Comparison of ENCODE assay signal across 27 mouse cellular contexts in genomic region chr7:97094241-97094640, GRCm38 (mm10). TPM values are rescaled to one million over a fixed set of nuclear protein-coding genes. Genes with fewer than 3 reads are reported as not detected.
A peak's percentile ranks its signal among the peaks of the same experiment; 100 is the strongest.
DNase-seq lines count a peak whose midpoint lies in the region; ATAC-seq and TF ChIP-seq lines count a peak whose summit lies in the region.
"Had no signal": no experiment of that assay in that cellular context is flagged by ENCODE, and none has a peak within 500 bp of the region (broad histone marks: within the 10 kb centered on the region; RNA-seq: fewer than 3 reads in every experiment).

No protein-coding gene starts in this region.

- peaks cover 16% of the 10 kb centered on the region for H3K36me3 ChIP-seq in G1E (replicated peaks)
- H3K36me3 ChIP-seq: embryonic facial prominence, embryonic 10.5 days; embryonic facial prominence, embryonic 12.5 days; forebrain, embryonic 10.5 days; forebrain, embryonic 12.5 days had no signal

- H3K27me3 ChIP-seq in G1E (ENCODE audit: insufficient read depth, low read length) = no peaks in the 10 kb centered on the region
- H3K27me3 ChIP-seq: CH12.LX; embryonic facial prominence, embryonic 12.5 days; forebrain, embryonic 12.5 days; Patski had no signal

- H3K9me3 ChIP-seq in G1E (replicated peaks) = no peaks in the 10 kb centered on the region
- H3K9me3 ChIP-seq: embryonic facial prominence, embryonic 10.5 days; embryonic facial prominence, embryonic 12.5 days; forebrain, embryonic 10.5 days; forebrain, embryonic 12.5 days had no signal

- no peak for DNase-seq in G1E (ENCODE audit: low spot score)
- no peak for DNase-seq in gastrocnemius, adult 8-10 months (ENCODE audit: low spot score in 2 of 2)
- DNase-seq in left cerebral cortex, postnatal 14 days (ENCODE audit: low spot score in 2 of 2) = no peak
- no peak for DNase-seq in kidney, postnatal 4 days
- DNase-seq: adrenal gland, adult 8-10 months; adrenal gland, postnatal 14 days; adrenal gland, postnatal 36 days; B cell, adult 2 months; cerebellum, adult 11-12 months; cerebellum, adult 2 months; cerebellum, adult 9-10 months; cerebellum, postnatal 10 days; cerebellum, postnatal 25 days had no signal

- no peak for TF ChIP-seq CTCF in G1E (IDR thresholded peaks at IDR 0.05; ENCODE audit: low read depth, low read length)

- peaks cover 40% of the 10 kb centered on the region for H3K4me1 ChIP-seq in G1E (ENCODE audit: insufficient read depth, low read depth, low read length)
- H3K4me1 ChIP-seq: embryonic facial prominence, embryonic 10.5 days; embryonic facial prominence, embryonic 12.5 days; forebrain, embryonic 12.5 days had no signal

- no peak overlapping the region for H3K4me3 ChIP-seq in G1E (ENCODE audit: low read depth, low read length)
- H3K4me3 ChIP-seq: embryonic facial prominence, embryonic 10.5 days; embryonic facial prominence, embryonic 12.5 days; forebrain, embryonic 10.5 days; forebrain, embryonic 12.5 days had no signal

- peak; percentile 75 for ATAC-seq in G1E (ENCODE audit: extremely low read depth, insufficient number of reproducible peaks, low FRiP score, poor library complexity, severe bottlenecking)
- ATAC-seq in granulocyte monocyte progenitor cell, adult 5-6 weeks (replicated peaks; ENCODE audit: poor library complexity, severe bottlenecking) = peak; percentile 68
- peak; percentile 72 for ATAC-seq in megakaryocyte progenitor cell, adult 5-6 weeks (replicated peaks; ENCODE audit: poor library complexity)
- ATAC-seq in neutrophil, adult 5-6 weeks (ENCODE audit: extremely low read depth, insufficient number of reproducible peaks, low FRiP score, poor library complexity, severe bottlenecking) = peak; percentile 71; the same call in 1 of the 2 replicates
- ATAC-seq in erythroid progenitor cell, adult 5-6 weeks (replicated peaks; ENCODE audit: low FRiP score, poor library complexity, severe bottlenecking) = no peak
- ATAC-seq: activated CD4-positive, CD25-positive, alpha-beta regulatory T cell, adult 4 months; CD4-positive, CD25-positive, alpha-beta regulatory T cell, adult 4 months; forebrain, embryonic 14.5 days; forebrain, embryonic 16.5 days; Patski had no signal

- intact Hi-C loops in left cerebral cortex, postnatal 14 days (cut with DNase I) = no loop called here

RNA-seq across cellular contexts. Expression of gene Gab2, which starts 12.9 kb away (rescaled TPM):
- total RNA-seq in G1E (2014; fragmentation: Nextera tagmentation) = 80.3 and 88.6 TPM in 2 replicates
- 17.2 and 22.7 TPM in 2 replicates for total RNA-seq in G1E (2017)
- 7.9 and 13.2 TPM in 2 replicates for polyA plus RNA-seq in G1E (2012)
- total RNA-seq in granulocyte monocyte progenitor cell, adult 5-6 weeks (2014; fragmentation: Nextera tagmentation) = 14.1 and 18.9 TPM in 2 replicates
- total RNA-seq in granulocyte monocyte progenitor cell, adult 5-6 weeks (2017) = 14.3 and 16.4 TPM in 2 replicates
- 12.7 and 15.7 TPM in 2 replicates for total RNA-seq in megakaryocyte progenitor cell, adult 5-6 weeks (2015)
- 12.0 and 12.2 TPM in 2 replicates for total RNA-seq in megakaryocyte progenitor cell, adult 5-6 weeks (2017)
- total RNA-seq in neutrophil, adult 5-6 weeks (2017) = 32.5 and 36.3 TPM in 2 replicates
- total RNA-seq in erythroid progenitor cell, adult 5-6 weeks (2015; ENCODE audit: low replicate concordance) = 5.0 and 5.4 TPM in 2 replicates
- 2.1 and 3.5 TPM in 2 replicates for total RNA-seq in erythroid progenitor cell, adult 5-6 weeks (2017; ENCODE audit: low replicate concordance)
- 1 to 10 TPM; 3.6 to 7.0 (median 5.3) TPM for total RNA-seq in gastrocnemius, adult 8-10 months (2022)
- total RNA-seq in left cerebral cortex, postnatal 14 days (2021) = 10 to 100 TPM; 16.6 to 17.3 TPM
- polyA plus RNA-seq: CD4-positive, CD25-positive, alpha-beta regulatory T cell, adult 4 months had no signal
